Mouse (Mus musculus): ENCODE measurements around the gene Gm1330. TPM values are rescaled to one million over a fixed set of nuclear protein-coding genes. Genes with fewer than 3 reads are reported as not detected.
"Not testable (repeated sequence)": the region's sequence is repeated elsewhere in the genome, so short reads cannot be mapped to it uniquely, and the experiment has no call there.

Gm1330 gene
- total RNA-seq (2015) (not detected in 2 replicates), total RNA-seq (2017) (not detected in 2 replicates)

DNA sequence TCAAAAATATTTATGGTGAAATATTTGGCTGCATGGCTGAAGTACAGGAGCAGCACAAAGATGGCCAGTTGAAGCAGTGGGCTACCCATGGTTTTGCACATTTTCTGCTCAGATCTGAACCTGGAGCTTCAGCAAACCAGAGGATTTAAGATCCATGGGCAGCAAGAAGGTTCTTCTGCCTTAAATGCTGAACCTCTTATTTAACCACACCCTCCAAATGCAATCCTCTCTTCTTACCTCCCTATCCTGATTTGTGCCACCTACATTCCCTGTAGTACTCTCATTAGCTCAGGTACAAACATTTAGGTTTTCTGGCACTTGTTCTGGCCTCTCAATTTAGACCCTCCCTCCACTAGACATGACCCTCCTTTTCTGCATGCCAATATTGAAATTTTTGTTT, at the start of gene Gm1330:
Gm1330 (minus strand) TSS at position 101 of the 400 bp plus-strand sequence.
- ATAC-seq (ENCODE audit: poor library complexity, severe bottlenecking): no peak

DNA sequence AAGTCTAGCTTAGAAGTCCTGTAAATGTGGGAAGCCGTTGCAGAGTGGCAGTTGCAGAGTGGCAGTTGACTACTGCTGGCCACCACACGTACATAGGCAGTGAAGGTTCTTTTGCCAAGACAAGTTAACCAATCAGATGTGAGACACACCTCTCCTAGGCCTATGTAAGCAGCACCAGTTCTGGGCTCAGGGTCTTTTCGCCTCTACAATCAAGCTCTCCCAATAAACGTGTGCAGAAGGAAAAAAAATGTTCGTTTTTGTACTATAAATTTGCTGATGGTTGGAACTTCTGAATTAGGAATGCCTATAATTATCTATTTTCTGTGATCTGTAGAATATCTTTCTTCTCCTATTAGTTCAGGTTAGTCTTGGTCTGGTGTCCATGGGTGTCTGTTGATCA, 14.1 kb upstream of the Gm1330 start, which contains the start of gene Gm10750:
Gm10750 (minus strand) TSS at position 101 of the 400 bp plus-strand sequence.
- ATAC-seq (ENCODE audit: poor library complexity, severe bottlenecking): not testable (repeated sequence)

GRCm38 (mm10) chr2:149004826-149005225, 1.8 kb upstream of the Gm1330 start:
- ATAC-seq (ENCODE audit: poor library complexity, severe bottlenecking): peak; percentile 57

DNA sequence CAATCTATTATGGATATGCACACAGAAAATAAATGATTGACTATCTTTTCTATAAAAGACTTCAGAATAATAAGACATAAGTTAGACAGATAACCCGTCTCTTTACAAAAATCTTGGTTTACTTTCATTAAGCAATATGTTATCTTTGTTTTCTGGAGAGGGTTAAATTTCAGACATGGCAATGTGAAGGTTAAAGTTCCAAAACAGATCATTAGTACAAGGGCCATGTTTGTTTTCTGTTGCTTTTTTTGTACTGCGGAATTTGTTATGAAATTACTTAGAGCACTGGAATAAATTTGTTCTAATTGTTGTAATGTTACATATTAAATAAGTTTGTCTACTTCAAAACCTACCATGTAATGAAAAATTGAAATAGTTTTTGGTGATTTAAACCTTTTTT, 7.9 kb downstream of the Gm1330 start:
- no peak for ATAC-seq (ENCODE audit: poor library complexity, severe bottlenecking)

Other genes starting within 250 kb of the Gm1330 start
- gene Cst11, start 231.8 kb downstream of the Gm1330 start, total RNA-seq (2015): not detected in 2 replicates
- not detected in 2 replicates for gene Cst11, start 231.8 kb downstream of the Gm1330 start, total RNA-seq (2017)
- gene 8030411F24Rik, start 221.2 kb downstream of the Gm1330 start, total RNA-seq (2015): not detected in 2 replicates
- not detected in 2 replicates for gene 8030411F24Rik, start 221.2 kb downstream of the Gm1330 start, total RNA-seq (2017)
- not detected in 2 replicates for gene Cst12, start 213.9 kb downstream of the Gm1330 start, total RNA-seq (2015)
- gene Cst12, start 213.9 kb downstream of the Gm1330 start, total RNA-seq (2017): not detected in 2 replicates
- gene Cst8, start 204.5 kb downstream of the Gm1330 start, total RNA-seq (2015): not detected in 2 replicates
- gene Cst8, start 204.5 kb downstream of the Gm1330 start, total RNA-seq (2017): not detected in 2 replicates
- not detected in 2 replicates for gene Cst13, start 183.2 kb downstream of the Gm1330 start, total RNA-seq (2015)
- not detected in 2 replicates for gene Cst13, start 183.2 kb downstream of the Gm1330 start, total RNA-seq (2017)
- not detected in 2 replicates for gene Cst9, start 168.1 kb downstream of the Gm1330 start, total RNA-seq (2015)
- not detected in 2 replicates for gene Cst9, start 168.1 kb downstream of the Gm1330 start, total RNA-seq (2017)
- not detected in 2 replicates for gene 9230104L09Rik, start 138.2 kb downstream of the Gm1330 start, total RNA-seq (2015)
- gene 9230104L09Rik, start 138.2 kb downstream of the Gm1330 start, total RNA-seq (2017): not detected in 2 replicates
- gene Cst3, start 127.6 kb downstream of the Gm1330 start, total RNA-seq (2015): 1,273 and 1,418 TPM in 2 replicates
- gene Cst3, start 127.6 kb downstream of the Gm1330 start, total RNA-seq (2017): 1,036 and 1,154 TPM in 2 replicates
- gene Gm10750, start 14.0 kb upstream of the Gm1330 start, total RNA-seq (2015): not detected in 2 replicates
- gene Gm10750, start 14.0 kb upstream of the Gm1330 start, total RNA-seq (2017): not detected in 2 replicates

All from megakaryocyte, adult 5-6 weeks (primary cell).